Mouse (Mus musculus) CH12.LX (cell line): ENCODE results near the gene Lemd2. TPM values are rescaled to one million over a fixed set of nuclear protein-coding genes. Genes with fewer than 3 reads are reported as not detected.

ENCODE experiments used
- DNase-seq: peaks from one replicate; pipeline ENCODE4 v3.0.0-alpha.2; 2013; ENCODE audit errors: extremely low read depth
- H3K27ac ChIP-seq: 2 replicates; pipeline ENCODE4 v1.5.1; 2012; ENCODE audit warnings: low read depth, mild to moderate bottlenecking, control low read depth, moderate library complexity; ENCODE audit not compliant: insufficient read depth
- H3K27me3 ChIP-seq: replicated peaks from 2 replicates; pipeline ENCODE3; 2012; ENCODE audit warnings: inconsistent platforms
- H3K36me3 ChIP-seq, 2 experiments: replicated peaks in 1 of 2; 2 replicates each; pipeline versions ENCODE3 to v1.6.1; 2012; ENCODE audit warnings: inconsistent platforms in 1 of 2, low read length in 1 of 2, mild to moderate bottlenecking in 1 of 2, mixed read lengths in 1 of 2, moderate library complexity in 1 of 2; ENCODE audit not compliant: control insufficient read depth in 1 of 2, insufficient read depth in 1 of 2
- H3K4me1 ChIP-seq, 2 experiments: 2 replicates each; pipeline ENCODE4 v1.6.1; 2012; ENCODE audit warnings: inconsistent platforms in 1 of 2, moderate library complexity in 1 of 2; ENCODE audit not compliant: insufficient read depth in 2 of 2, control insufficient read depth in 1 of 2
- H3K4me2 ChIP-seq: 2 replicates; pipeline ENCODE4 v1.6.1; 2012; ENCODE audit warnings: low read depth, mild to moderate bottlenecking, control low read depth; ENCODE audit not compliant: poor library complexity, insufficient read depth, severe bottlenecking
- H3K4me3 ChIP-seq, 3 experiments: fragments of 150-350 bp in 1 of 3; sonication (generic) in 1 of 3; replicated peaks in 1 of 3; 2 replicates each; pipeline versions ENCODE3 to v1.5.1; 2011 to 2012; ENCODE audit warnings: low read depth in 2 of 3, low read length in 2 of 3, mild to moderate bottlenecking in 2 of 3, moderate library complexity in 2 of 3, control low read depth in 1 of 3, improper control_type of control experiment in 1 of 3, inconsistent platforms in 1 of 3, mixed read lengths in 1 of 3; ENCODE audit not compliant: poor library complexity in 1 of 3
- H3K79me2 ChIP-seq: replicated peaks from 2 replicates; pipeline ENCODE4 v1.6.1; 2012; ENCODE audit warnings: mild to moderate bottlenecking, moderate library complexity; ENCODE audit not compliant: control insufficient read depth, poor library complexity, insufficient read depth, severe bottlenecking; ENCODE audit errors: extremely low read depth
- H3K9ac ChIP-seq: 2 replicates; pipeline ENCODE4 v1.6.1; 2012; ENCODE audit warnings: low read depth, mild to moderate bottlenecking, control low read depth, moderate library complexity; ENCODE audit not compliant: insufficient read depth
- H3K9me3 ChIP-seq: replicated peaks from 2 replicates; pipeline ENCODE3; 2012; ENCODE audit warnings: low read length, inconsistent platforms, mixed read lengths
- ELF1 ChIP-seq: IDR thresholded peaks from 2 replicates; pipeline ENCODE4 v1.6.1; 2014; ENCODE audit warnings: low read depth, mild to moderate bottlenecking, inconsistent platforms, low read length, improper control_type of control experiment
- JUN ChIP-seq: IDR thresholded peaks from 2 replicates; pipeline ENCODE4 v1.6.1; 2011; ENCODE audit warnings: low read depth, mild to moderate bottlenecking, low read length, improper control_type of control experiment, moderate library complexity; ENCODE audit not compliant: insufficient read depth
- JUND ChIP-seq: conservative IDR thresholded peaks from 2 replicates; pipeline ENCODE4 v1.6.1; 2011; ENCODE audit warnings: low read depth, low read length, improper control_type of control experiment
- MXI1 ChIP-seq: IDR thresholded peaks from 2 replicates; pipeline ENCODE4 v1.6.1; 2011; ENCODE audit warnings: mild to moderate bottlenecking, low read depth, low read length, improper control_type of control experiment
- POLR2A ChIP-seq: IDR thresholded peaks from 2 replicates; pipeline ENCODE4 v1.6.1; 2011; ENCODE audit warnings: low read depth, mild to moderate bottlenecking, improper control_type of control experiment, low read length
- POLR2AphosphoS2 ChIP-seq: IDR thresholded peaks from 2 replicates; pipeline ENCODE4 v1.6.1; 2011; ENCODE audit warnings: low read depth, low read length, improper control_type of control experiment
- RCOR1 ChIP-seq: conservative IDR thresholded peaks from 2 replicates; pipeline ENCODE4 v1.6.1; 2012; ENCODE audit warnings: low read depth, mild to moderate bottlenecking, inconsistent platforms, low read length, improper control_type of control experiment
- SMC3 ChIP-seq: IDR thresholded peaks from 2 replicates; pipeline ENCODE4 v1.6.1; 2011; ENCODE audit warnings: low read depth, low read length, improper control_type of control experiment
- UBTF ChIP-seq: IDR thresholded peaks from 2 replicates; pipeline ENCODE4 v1.6.1; 2012; ENCODE audit warnings: low read depth, mild to moderate bottlenecking, inconsistent platforms, low read length, improper control_type of control experiment, moderate library complexity
- dilution Hi-C: fragments of 300-500 bp; cut with MboI; formaldehyde crosslinking; loops from 2 replicates; pipeline ENCODE4 v1.14.3; 2020; ENCODE audit warnings: low sequenced_read_pairs; ENCODE audit not compliant: extremely low pct_unique_long_range_greater_than_20kb, extremely low pct_ligation_motif_present
- in situ Hi-C: fragments of 300-500 bp; cut with MboI; formaldehyde crosslinking; loops from 3 replicates; pipeline ENCODE4 v1.14.3; 2019; ENCODE audit warnings: low sequenced_read_pairs, low pct_ligation_motif_present, low pct_unique_long_range_greater_than_20kb, mixed read lengths
- polyA plus RNA-seq: library from polyadenylated mRNA; unstranded; fragments of >175 nt; gene quantifications from 2 replicates; pipeline ENCODE4 v1.2.1, GENCODE M21; 2012; ENCODE audit warnings: low read depth; ENCODE audit not compliant: insufficient read length
- total RNA-seq, 2 experiments: library from RNA; depleted of rRNA; stranded (reverse); fragments of 300-350 nt in 1 of 2; fragments of >200 nt in 1 of 2; gene quantifications; 2 replicates each; pipeline ENCODE4 v1.2.3; 2012 to 2014

Gene Lemd2
- total and polyA plus RNA-seq, 3 experiments, result 15.1 to 28.8 (median 18.4) TPM

- H3K9ac ChIP-seq, result no peak overlapping the region
- dilution Hi-C loops, result no loop called here
- TF ChIP-seq JUN (no peak), SMC3 (no peak)
- no peak overlapping the region for H3K4me3 ChIP-seq
- no peaks in the 10 kb centered on the region for H3K9me3 ChIP-seq
- H3K36me3 ChIP-seq, result peaks cover 45 to 59% of the 10 kb centered on the region in 2 experiments
- peaks cover 0 to 5% of the 10 kb centered on the region in 2 experiments; a peak in 2 of 4 replicates for H3K4me1 ChIP-seq
- H3K79me2 ChIP-seq, result no peaks in the 10 kb centered on the region
- DNase-seq, result no peak
- no peak overlapping the region for H3K4me2 ChIP-seq
- no peak overlapping the region for H3K27ac ChIP-seq
- no peaks in the 10 kb centered on the region for H3K27me3 ChIP-seq
- in situ Hi-C loops, result no loop called here
These were observed 60.1 kb downstream of the Lemd2 start for GRCm38 (mm10) chr17:27144152-27144551.

- DNase-seq, result no peak
- H3K27ac ChIP-seq, result no peak overlapping the region
- in situ Hi-C loops (no loop called here), dilution Hi-C loops (no loop called here)
- H3K4me1 ChIP-seq, result peaks cover 0 to 5% of the 10 kb centered on the region in 2 experiments; a peak in 2 of 4 replicates
- H3K9ac ChIP-seq, result no peak overlapping the region
- H3K36me3 ChIP-seq, result peaks cover 28 to 40% of the 10 kb centered on the region in 2 experiments
- no peak overlapping the region for H3K4me3 ChIP-seq
- no peak overlapping the region for H3K4me2 ChIP-seq
- H3K9me3 ChIP-seq, result no peaks in the 10 kb centered on the region
- no peaks in the 10 kb centered on the region for H3K79me2 ChIP-seq
- TF ChIP-seq POLR2A, result no peak
- peak; percentile 63; the same call in 1 of the 2 replicates for TF ChIP-seq POLR2AphosphoS2
- TF ChIP-seq, all 38 proteins: peak for 1
- no peaks in the 10 kb centered on the region for H3K27me3 ChIP-seq
These were observed 62.3 kb downstream of the Lemd2 start for GRCm38 (mm10) chr17:27141971-27142450.

- in situ Hi-C loops, result no loop called here
- Histone ChIP-seq H3K27ac (no peak overlapping the region), H3K9ac (no peak overlapping the region), H3K4me3 (no peak overlapping the region), H3K79me2 (no peaks in the 10 kb centered on the region)
- DNase-seq, result no peak
- TF ChIP-seq MXI1 (no peak), UBTF (no peak), ELF1 (no peak), RCOR1 (no peak), JUND (no peak)
- TF ChIP-seq, all 38 proteins: peak for 0
- H3K4me2 ChIP-seq, result no peak overlapping the region
- dilution Hi-C loops, result no loop called here
- H3K36me3 ChIP-seq, result peaks cover 11 to 23% of the 10 kb centered on the region in 2 experiments
- peaks cover 3% of the 10 kb centered on the region for H3K27me3 ChIP-seq
- H3K9me3 ChIP-seq, result no peaks in the 10 kb centered on the region
- peaks cover 0 to 5% of the 10 kb centered on the region in 2 experiments; a peak in 2 of 4 replicates for H3K4me1 ChIP-seq
These were observed 64.0 kb downstream of the Lemd2 start for GRCm38 (mm10) chr17:27140262-27140661.

Other genes with a start within 250 kb of the Lemd2 start
- 8.1 and 9.0 TPM in 2 replicates for gene Zbtb9, start 231.3 kb downstream of the Lemd2 start, total RNA-seq (2012; rRNA removed)
- gene Zbtb9, start 231.3 kb downstream of the Lemd2 start, total RNA-seq (2014; rRNA removed), result 11.0 and 14.3 TPM in 2 replicates
- 1.1 and 2.0 TPM in 2 replicates for gene Zbtb9, start 231.3 kb downstream of the Lemd2 start, polyA plus RNA-seq
- gene Bak1, start 175.5 kb downstream of the Lemd2 start, total RNA-seq (2012; rRNA removed), result 57.3 and 69.8 TPM in 2 replicates
- 61.8 and 62.9 TPM in 2 replicates for gene Bak1, start 175.5 kb downstream of the Lemd2 start, total RNA-seq (2014; rRNA removed)
- gene Bak1, start 175.5 kb downstream of the Lemd2 start, polyA plus RNA-seq, result 123 and 140 TPM in 2 replicates
- gene Itpr3, start 147.2 kb downstream of the Lemd2 start, total RNA-seq (2012; rRNA removed), result 8.3 and 11.3 TPM in 2 replicates
- gene Itpr3, start 147.2 kb downstream of the Lemd2 start, total RNA-seq (2014; rRNA removed), result 2.5 TPM in 2 replicates
- gene Itpr3, start 147.2 kb downstream of the Lemd2 start, polyA plus RNA-seq, result 8.5 and 9.5 TPM in 2 replicates
- gene Uqcc2, start 70.6 kb downstream of the Lemd2 start, total RNA-seq (2012; rRNA removed), result 198 and 208 TPM in 2 replicates
- gene Uqcc2, start 70.6 kb downstream of the Lemd2 start, total RNA-seq (2014; rRNA removed), result 240 and 277 TPM in 2 replicates
- gene Uqcc2, start 70.6 kb downstream of the Lemd2 start, polyA plus RNA-seq, result 107 and 126 TPM in 2 replicates
- gene Ip6k3, start 36.7 kb downstream of the Lemd2 start, total RNA-seq (2012; rRNA removed), result 43.4 and 65.7 TPM in 2 replicates
- 25.9 and 26.3 TPM in 2 replicates for gene Ip6k3, start 36.7 kb downstream of the Lemd2 start, total RNA-seq (2014; rRNA removed)
- gene Ip6k3, start 36.7 kb downstream of the Lemd2 start, polyA plus RNA-seq, result 49.6 and 53.9 TPM in 2 replicates